Mouse (Mus musculus): Measurements from ENCODE around the gene Cbx4. TPM values are rescaled to one million over a fixed set of nuclear protein-coding genes. Genes with fewer than 3 reads are reported as not detected.
A peak's percentile ranks its signal among the peaks of the same experiment; 100 is the strongest.

The Cbx4 gene
- polyA plus RNA-seq, 1 experiment from 2014 or later, result 13.8 TPM

- H3K27me3 ChIP-seq (ENCODE audit: insufficient read depth, low read length), result peaks cover 82% of the 10 kb centered on the region
- no peak overlapping the region for H3K27ac ChIP-seq (ENCODE audit: low read depth)
- ATAC-seq (ENCODE audit: insufficient read depth), result no peak
- no peak overlapping the region for H3K9ac ChIP-seq
- H3K4me1 ChIP-seq (ENCODE audit: insufficient read depth), result peaks cover 26% of the 10 kb centered on the region
- no peak overlapping the region for H3K4me2 ChIP-seq
- H3K4me3 ChIP-seq (ENCODE audit: low read depth, low read length), result peak overlapping the region; percentile 14; the same call in 1 of the 2 replicates
- H3K9me3 ChIP-seq (ENCODE audit: low read depth, low read length), result no peaks in the 10 kb centered on the region
- no peak for TF ChIP-seq CTCF (IDR thresholded peaks at IDR 0.05; ENCODE audit: low read depth)
- DNase-seq, result no peak
- H3K36me3 ChIP-seq (ENCODE audit: insufficient read depth), result peaks cover 9% of the 10 kb centered on the region; the same call in 1 of the 2 replicates
- WGBS, result 3% methylated on average over 4 of the region's 4 CpGs
Observed at GRCm38 (mm10) chr11:119043273-119043540, 42.8 kb downstream of the Cbx4 start.

- Histone ChIP-seq H3K4me2 (peak overlapping the region; percentile 100; the same call in 1 of the 2 replicates), H3K27ac (ENCODE audit: low read depth) (no peak overlapping the region), H3K27me3 (ENCODE audit: insufficient read depth, low read length) (peaks cover 82% of the 10 kb centered on the region), H3K4me3 (ENCODE audit: low read depth, low read length) (peak overlapping the region; percentile 78; the same call in 1 of the 2 replicates), H3K9me3 (ENCODE audit: low read depth, low read length) (no peaks in the 10 kb centered on the region), H3K36me3 (ENCODE audit: insufficient read depth) (peaks cover 9% of the 10 kb centered on the region; the same call in 1 of the 2 replicates), H3K9ac (no peak overlapping the region), H3K4me1 (ENCODE audit: insufficient read depth) (peaks cover 31% of the 10 kb centered on the region)
- WGBS, result 1% methylated on average over 52 of the region's 52 CpGs
- no peak for ATAC-seq (ENCODE audit: insufficient read depth)
- TF ChIP-seq CTCF (IDR thresholded peaks at IDR 0.05; ENCODE audit: low read depth), result no peak
- peak; percentile 58 for DNase-seq
Observed at GRCm38 (mm10) chr11:119042466-119043272, 43.4 kb downstream of the Cbx4 start.

- ATAC-seq (ENCODE audit: insufficient read depth) (0 out of 2 replicates have a peak, but pooled peaks have one; percentile 1), DNase-seq (peak; percentile 36)
- H3K36me3 ChIP-seq (ENCODE audit: insufficient read depth), result peaks cover 9% of the 10 kb centered on the region; the same call in 1 of the 2 replicates
- WGBS, result 1% methylated on average over 30 of the region's 31 CpGs
- TF ChIP-seq CTCF (IDR thresholded peaks at IDR 0.05; ENCODE audit: low read depth), result no peak
- H3K27me3 ChIP-seq (ENCODE audit: insufficient read depth, low read length), result peaks cover 82% of the 10 kb centered on the region
- H3K4me3 ChIP-seq (ENCODE audit: low read depth, low read length), result peak overlapping the region; percentile 78
- H3K9me3 ChIP-seq (ENCODE audit: low read depth, low read length), result no peaks in the 10 kb centered on the region
- no peak overlapping the region for H3K27ac ChIP-seq (ENCODE audit: low read depth)
- H3K9ac ChIP-seq, result peak overlapping the region; percentile 50
- peak overlapping the region; percentile 100 for H3K4me2 ChIP-seq
- peaks cover 28% of the 10 kb centered on the region for H3K4me1 ChIP-seq (ENCODE audit: insufficient read depth)
Observed at GRCm38 (mm10) chr11:119041750-119042465, 44.1 kb downstream of the Cbx4 start.

GRCm38 (mm10) chr11:119041325-119041716 lies 44.7 kb downstream of the Cbx4 start:
- Histone ChIP-seq H3K27ac (ENCODE audit: low read depth) (no peak overlapping the region), H3K9me3 (ENCODE audit: low read depth, low read length) (no peaks in the 10 kb centered on the region), H3K4me3 (ENCODE audit: low read depth, low read length) (peak overlapping the region; percentile 78), H3K27me3 (ENCODE audit: insufficient read depth, low read length) (peaks cover 82% of the 10 kb centered on the region), H3K4me1 (ENCODE audit: insufficient read depth) (peaks cover 26% of the 10 kb centered on the region), H3K4me2 (peak overlapping the region; percentile 100), H3K36me3 (ENCODE audit: insufficient read depth) (peaks cover 9% of the 10 kb centered on the region; the same call in 1 of the 2 replicates), H3K9ac (peak overlapping the region; percentile 50)
- no peak; the same call in none of the 2 replicates for ATAC-seq (ENCODE audit: insufficient read depth)
- TF ChIP-seq CTCF (IDR thresholded peaks at IDR 0.05; ENCODE audit: low read depth), result no peak
- peak; percentile 59 for DNase-seq
- under 1% methylated on average over 31 of the region's 31 CpGs for WGBS

- Histone ChIP-seq H3K4me3 (ENCODE audit: low read depth, low read length) (peak within 1 kb of the TSS; percentile 78), H3K4me2 (peak within 1 kb of the TSS; percentile 100), H3K36me3 (ENCODE audit: insufficient read depth) (peaks cover 9% of the 10 kb centered on the region; the same call in 1 of the 2 replicates), H3K4me1 (ENCODE audit: insufficient read depth) (peaks cover 26% of the 10 kb centered on the region), H3K27me3 (ENCODE audit: insufficient read depth, low read length) (peaks cover 82% of the 10 kb centered on the region), H3K27ac (ENCODE audit: low read depth) (peak within 1 kb of the TSS; percentile 58), H3K9me3 (ENCODE audit: low read depth, low read length) (no peaks in the 10 kb centered on the region), H3K9ac (peak within 1 kb of the TSS; percentile 76)
- ATAC-seq (ENCODE audit: insufficient read depth) (peak; percentile 90), DNase-seq (peak; percentile 100)
- under 1% methylated on average over 63 of the region's 63 CpGs for WGBS
- no peak for TF ChIP-seq CTCF (IDR thresholded peaks at IDR 0.05; ENCODE audit: low read depth)
Observed at GRCm38 (mm10) chr11:119040600-119041324, 45.3 kb downstream of the Cbx4 start, which contains the start of gene Cbx8. TSS of gene Cbx8 (minus strand) at chr11:119040969.

GRCm38 (mm10) chr11:119039732-119040512 lies 46.1 kb downstream of the Cbx4 start:
- Histone ChIP-seq H3K4me2 (peak overlapping the region; percentile 100), H3K27me3 (ENCODE audit: insufficient read depth, low read length) (peaks cover 82% of the 10 kb centered on the region), H3K27ac (ENCODE audit: low read depth) (no peak overlapping the region), H3K4me1 (ENCODE audit: insufficient read depth) (peaks cover 25% of the 10 kb centered on the region), H3K36me3 (ENCODE audit: insufficient read depth) (peaks cover 9% of the 10 kb centered on the region; the same call in 1 of the 2 replicates), H3K9ac (peak overlapping the region; percentile 76), H3K4me3 (ENCODE audit: low read depth, low read length) (peak overlapping the region; percentile 78), H3K9me3 (ENCODE audit: low read depth, low read length) (no peaks in the 10 kb centered on the region)
- 9% methylated on average over 21 of the region's 21 CpGs for WGBS
- TF ChIP-seq CTCF (IDR thresholded peaks at IDR 0.05; ENCODE audit: low read depth), result no peak
- no peak for ATAC-seq (ENCODE audit: insufficient read depth)
- DNase-seq, result no peak

All from lung, embryonic 14.5 days (tissue).